Mouse (Mus musculus) midbrain, embryonic 11.5 days (tissue): ENCODE results near the gene Lpar3. TPM values are rescaled to one million over a fixed set of nuclear protein-coding genes. Genes with fewer than 3 reads are reported as not detected.

Source experiments
- ATAC-seq: fragments of 200-750 bp; cut with Nextera tagmentation; 2 replicates; pipeline ENCODE4 v1.8.0; 2017; ENCODE audit warnings: moderate TSS enrichment, moderate library complexity; ENCODE audit not compliant: low FRiP score
- DNase-seq: peaks from one replicate; pipeline ENCODE4 v3.0.0; 2015; ENCODE audit warnings: low spot score; ENCODE audit errors: missing footprints
- H3K27ac ChIP-seq: fragments of 300-500 bp; sonication (generic); 2 replicates; pipeline ENCODE4 v1.5.1; 2014; ENCODE audit warnings: low read depth, low read length
- H3K27me3 ChIP-seq: fragments of 300-500 bp; sonication (generic); 2 replicates; pipeline ENCODE4 v1.6.1; 2014; ENCODE audit warnings: mild to moderate bottlenecking, low read length, moderate library complexity, mixed read lengths; ENCODE audit not compliant: control insufficient read depth, insufficient read depth
- H3K36me3 ChIP-seq: fragments of 300-500 bp; sonication (generic); 2 replicates; pipeline ENCODE4 v1.6.1; 2014; ENCODE audit warnings: mild to moderate bottlenecking, low read length, moderate library complexity, mixed read lengths; ENCODE audit not compliant: control insufficient read depth, insufficient read depth
- H3K4me1 ChIP-seq: fragments of 300-500 bp; sonication (generic); 2 replicates; pipeline ENCODE4 v1.6.1; 2014; ENCODE audit warnings: low read length; ENCODE audit not compliant: control insufficient read depth, insufficient read depth
- H3K4me2 ChIP-seq: fragments of 300-500 bp; sonication (generic); 2 replicates; pipeline ENCODE4 v1.6.1; 2014; ENCODE audit warnings: mild to moderate bottlenecking, moderate library complexity
- H3K4me3 ChIP-seq: fragments of 300-500 bp; sonication (generic); 2 replicates; pipeline ENCODE4 v1.5.1; 2014; ENCODE audit warnings: low read depth, low read length
- H3K9ac ChIP-seq: fragments of 300-500 bp; sonication (generic); 2 replicates; pipeline ENCODE4 v1.6.1; 2014; ENCODE audit warnings: low read length
- H3K9me3 ChIP-seq: fragments of 300-500 bp; sonication (generic); 2 replicates; pipeline ENCODE4 v1.6.1; 2016; ENCODE audit warnings: low read length; ENCODE audit not compliant: control insufficient read depth
- WGBS: fragments of 180-500 bp; shearing (Covaris S2); extraction: QIAGEN DNeasy Blood & Tissue Kit; methylation state at CpG from one replicate; pipeline ENCODE4 v1.1.7; 2014; 5-methylcytosine and 5-hydroxymethylcytosine counted together
- polyA plus RNA-seq: library from polyadenylated mRNA; unstranded; fragments of >200 nt; fragmentation: Nextera tagmentation; extraction: Ambion mirVana; gene quantifications from 2 replicates; pipeline ENCODE4 v1.2.1, GENCODE M21; 2014

Gene Lpar3
- polyA plus RNA-seq, 1 experiment from 2014 or later = 0.41 TPM

DNA sequence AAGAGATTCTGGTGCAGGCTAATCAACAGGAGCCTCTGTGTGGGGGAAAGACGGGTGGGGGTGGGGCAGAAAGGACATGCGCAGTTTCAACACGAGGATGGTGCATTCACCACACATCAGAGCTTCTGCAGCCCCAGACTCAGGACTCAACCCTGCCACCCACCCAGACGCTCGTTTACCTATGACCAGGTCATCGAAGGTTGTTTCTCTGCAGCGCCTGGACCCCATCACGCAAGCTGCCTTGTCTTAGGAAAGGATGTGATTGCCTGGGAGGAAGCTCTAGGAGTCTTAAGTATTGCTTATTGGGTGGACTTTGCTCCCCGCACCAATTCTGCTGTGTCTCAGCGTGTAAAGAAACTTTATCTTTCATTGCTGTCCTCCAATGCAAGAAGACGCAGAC is 40.1 kb downstream of the Lpar3 start:
- 89% methylated on average over 11 of the region's 11 CpGs for WGBS
- no peak overlapping the region for H3K4me3 ChIP-seq

DNA sequence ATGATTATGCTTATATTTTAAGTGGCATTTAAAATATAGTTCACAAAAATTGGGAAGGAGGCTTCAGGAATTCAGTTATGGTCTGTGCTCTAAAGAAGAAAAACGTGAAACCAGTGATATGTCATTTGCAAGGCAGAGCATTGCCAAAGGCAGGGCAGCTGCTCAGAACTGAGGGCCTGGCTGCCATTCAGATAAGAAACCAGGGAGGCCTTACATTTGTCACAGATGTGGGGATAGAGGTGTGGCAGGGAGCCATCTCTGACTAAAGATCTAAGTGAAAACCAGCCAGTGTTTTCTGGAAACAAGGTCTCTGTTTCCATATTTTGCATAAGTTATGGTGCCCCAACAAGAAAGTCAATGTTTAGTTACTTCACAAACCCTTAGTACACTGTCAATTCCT is 41.8 kb downstream of the Lpar3 start:
- no peak for DNase-seq

More for the DNA sequence above, 40.1 kb downstream of the Lpar3 start:
- no peaks in the 10 kb centered on the region for H3K36me3 ChIP-seq
- H3K27ac ChIP-seq = no peak overlapping the region
- no peak overlapping the region for H3K9ac ChIP-seq
- ATAC-seq (no peak), DNase-seq (no peak)
- no peaks in the 10 kb centered on the region for H3K4me1 ChIP-seq
- no peaks in the 10 kb centered on the region for H3K9me3 ChIP-seq
- H3K4me2 ChIP-seq = no peak overlapping the region
- no peaks in the 10 kb centered on the region for H3K27me3 ChIP-seq

DNA sequence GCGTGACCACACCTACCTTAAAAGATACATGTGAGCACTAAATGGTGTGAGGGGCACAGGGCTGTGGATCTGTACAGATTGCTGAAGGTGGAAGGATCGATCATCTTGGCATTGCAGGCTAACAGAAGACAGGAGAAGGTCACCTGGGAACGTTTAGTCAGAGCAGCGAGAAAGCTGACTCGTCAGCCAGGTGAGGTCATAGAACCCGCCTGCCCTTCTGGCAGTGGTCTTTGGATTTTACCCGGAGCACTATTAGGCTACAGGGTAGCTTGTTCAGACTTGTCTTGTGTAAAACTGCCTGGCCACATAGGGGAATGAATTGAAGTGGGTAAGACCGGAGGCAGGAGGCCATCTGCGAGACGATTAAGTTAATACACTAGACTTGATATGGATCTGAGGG is 43.4 kb downstream of the Lpar3 start:
- Histone ChIP-seq H3K4me1 (no peaks in the 10 kb centered on the region), H3K4me3 (no peak overlapping the region), H3K36me3 (no peaks in the 10 kb centered on the region), H3K27me3 (no peaks in the 10 kb centered on the region), H3K9ac (no peak overlapping the region), H3K4me2 (no peak overlapping the region), H3K9me3 (no peaks in the 10 kb centered on the region), H3K27ac (no peak overlapping the region)
- DNase-seq = no peak
- WGBS = 92% methylated on average over 10 of the region's 10 CpGs
- no peak for ATAC-seq

More for the DNA sequence above, 41.8 kb downstream of the Lpar3 start:
- Histone ChIP-seq H3K27me3 (no peaks in the 10 kb centered on the region), H3K9me3 (no peaks in the 10 kb centered on the region), H3K4me2 (no peak overlapping the region), H3K4me3 (no peak overlapping the region), H3K36me3 (no peaks in the 10 kb centered on the region), H3K9ac (no peak overlapping the region), H3K27ac (no peak overlapping the region), H3K4me1 (no peaks in the 10 kb centered on the region)
- WGBS = 73% methylated on average over 1 of the region's 1 CpGs
- ATAC-seq = no peak

- Histone ChIP-seq H3K27ac (no peak overlapping the region), H3K9ac (no peak overlapping the region), H3K4me1 (no peaks in the 10 kb centered on the region), H3K4me2 (no peak overlapping the region), H3K9me3 (no peaks in the 10 kb centered on the region), H3K36me3 (no peaks in the 10 kb centered on the region), H3K27me3 (no peaks in the 10 kb centered on the region), H3K4me3 (no peak overlapping the region)
- ATAC-seq = no peak
- DNase-seq = no peak
- WGBS = 83% methylated on average over 12 of the region's 12 CpGs
Observed at GRCm38 (mm10) chr3:146265545-146266130, 44.9 kb downstream of the Lpar3 start.

- WGBS = 77% methylated on average over 14 of the region's 14 CpGs
- Histone ChIP-seq H3K4me3 (no peak overlapping the region), H3K36me3 (no peaks in the 10 kb centered on the region), H3K4me2 (no peak overlapping the region), H3K9ac (no peak overlapping the region), H3K4me1 (no peaks in the 10 kb centered on the region), H3K27ac (no peak overlapping the region), H3K27me3 (no peaks in the 10 kb centered on the region), H3K9me3 (no peaks in the 10 kb centered on the region)
- ATAC-seq (peak; percentile 48; the same call in 1 of the 2 replicates), DNase-seq (no peak)
Observed at GRCm38 (mm10) chr3:146268024-146268801, 47.5 kb downstream of the Lpar3 start.

DNA sequence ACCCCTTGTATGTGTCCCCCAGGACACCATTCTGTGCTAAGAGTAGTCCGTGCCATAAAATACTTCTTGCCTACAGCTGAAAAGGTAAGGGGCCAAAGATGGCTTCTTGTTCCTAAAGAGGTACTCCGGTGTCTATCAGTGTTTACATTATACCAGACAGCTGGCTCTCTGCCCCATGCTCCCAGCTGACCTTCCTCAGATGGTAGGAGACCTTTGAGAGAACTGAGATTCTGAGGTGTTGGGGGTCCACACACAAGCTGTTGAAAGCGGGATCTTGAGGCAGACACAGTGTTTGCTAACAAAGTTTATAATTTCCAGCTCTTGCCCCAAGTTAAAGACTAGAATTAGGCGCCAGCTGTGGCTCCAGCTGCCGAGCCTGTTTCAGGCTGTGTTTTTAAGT is 53.7 kb downstream of the Lpar3 start:
- Histone ChIP-seq H3K4me2 (no peak overlapping the region), H3K36me3 (no peaks in the 10 kb centered on the region), H3K27ac (no peak overlapping the region), H3K9me3 (no peaks in the 10 kb centered on the region), H3K4me3 (no peak overlapping the region), H3K27me3 (no peaks in the 10 kb centered on the region), H3K4me1 (peaks cover 5% of the 10 kb centered on the region), H3K9ac (no peak overlapping the region)
- ATAC-seq (no peak), DNase-seq (peak; percentile 65)
- 78% methylated on average over 5 of the region's 5 CpGs for WGBS

- 92% methylated on average over 11 of the region's 11 CpGs for WGBS
- Histone ChIP-seq H3K27ac (no peak overlapping the region), H3K27me3 (no peaks in the 10 kb centered on the region), H3K4me2 (no peak overlapping the region), H3K9me3 (no peaks in the 10 kb centered on the region), H3K36me3 (no peaks in the 10 kb centered on the region), H3K4me3 (no peak overlapping the region), H3K9ac (no peak overlapping the region), H3K4me1 (peaks cover 5% of the 10 kb centered on the region)
- no peak for ATAC-seq
- DNase-seq = no peak
Observed at GRCm38 (mm10) chr3:146275360-146276025, 54.7 kb downstream of the Lpar3 start.

DNA sequence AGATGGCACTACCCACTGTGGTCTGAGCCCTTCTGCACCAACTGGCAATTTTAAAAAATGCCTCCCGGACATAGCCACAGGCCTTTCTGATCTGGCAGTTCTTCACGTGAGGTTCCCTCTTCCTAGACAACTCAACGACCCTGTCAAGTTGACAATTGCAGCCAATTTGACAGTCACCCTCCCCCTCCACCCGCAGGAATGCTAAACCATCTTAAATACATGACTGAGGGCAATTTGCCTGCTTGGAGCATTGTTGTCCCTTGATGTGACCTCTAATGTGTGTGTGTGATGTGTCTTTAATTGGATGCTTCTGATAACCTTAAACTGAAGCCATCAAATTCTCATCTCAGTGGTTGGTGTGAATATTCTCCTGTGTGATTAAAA is 55.3 kb downstream of the Lpar3 start:
- Histone ChIP-seq H3K9me3 (no peaks in the 10 kb centered on the region), H3K27ac (no peak overlapping the region), H3K27me3 (no peaks in the 10 kb centered on the region), H3K4me2 (no peak overlapping the region), H3K4me3 (no peak overlapping the region), H3K4me1 (peaks cover 5% of the 10 kb centered on the region), H3K9ac (no peak overlapping the region), H3K36me3 (no peaks in the 10 kb centered on the region)
- no peak for DNase-seq
- ATAC-seq = no peak
- 67% methylated on average over 4 of the region's 4 CpGs for WGBS

DNA sequence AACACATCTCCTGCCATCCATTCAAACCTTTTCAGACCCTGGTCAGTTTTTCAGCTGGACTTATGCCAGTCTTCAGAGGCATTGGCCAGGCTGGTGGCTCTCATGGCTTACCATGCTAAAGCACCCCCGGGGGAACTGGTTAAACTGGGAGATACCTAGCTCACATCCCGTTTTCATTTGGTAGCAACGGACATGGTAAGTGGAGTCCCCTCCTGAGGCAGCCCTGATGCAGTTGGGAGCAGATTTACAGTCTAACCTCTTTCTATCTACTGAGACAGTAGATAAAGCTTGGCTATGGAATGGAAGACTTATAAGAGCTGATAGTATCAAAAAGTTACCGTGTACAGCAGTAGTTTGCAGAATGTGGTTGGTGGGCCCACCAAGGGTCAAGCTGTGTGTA is 56.2 kb downstream of the Lpar3 start:
- Histone ChIP-seq H3K4me2 (no peak overlapping the region), H3K4me1 (peaks cover 5% of the 10 kb centered on the region), H3K9me3 (no peaks in the 10 kb centered on the region), H3K27ac (no peak overlapping the region), H3K36me3 (no peaks in the 10 kb centered on the region), H3K9ac (no peak overlapping the region), H3K4me3 (no peak overlapping the region), H3K27me3 (no peaks in the 10 kb centered on the region)
- peak; percentile 71 for DNase-seq
- no peak for ATAC-seq
- WGBS = 93% methylated on average over 4 of the region's 4 CpGs
